26 mouse cellular contexts compared by ENCODE assay signal in genomic region chr10:122961494-122961893, GRCm38 (mm10).
DNase-seq lines count a peak whose midpoint lies in the region; ATAC-seq lines count a peak whose summit lies in the region.
"Had no signal": no experiment of that assay in that cellular context is flagged by ENCODE, and none has a peak within 500 bp of the region (broad histone marks: within the 10 kb centered on the region; RNA-seq: fewer than 3 reads in every experiment).

No protein-coding gene starts in this region.

- no peaks in the 10 kb centered on the region for H3K27me3 ChIP-seq in forebrain, embryonic 14.5 days (replicated peaks; ENCODE audit: control insufficient read depth, insufficient read depth, low read length)
- H3K27me3 ChIP-seq in forebrain, embryonic 11.5 days (ENCODE audit: control insufficient read depth, insufficient read depth, low read length), result no peaks in the 10 kb centered on the region
- no peaks in the 10 kb centered on the region for H3K27me3 ChIP-seq in lung, embryonic 16.5 days (ENCODE audit: control insufficient read depth, insufficient read depth, low read depth, low read length)
- no peaks in the 10 kb centered on the region for H3K27me3 ChIP-seq in limb, embryonic 13.5 days
- H3K27me3 ChIP-seq: midbrain, embryonic 13.5 days had no signal

- peaks cover 10% of the 10 kb centered on the region for H3K4me1 ChIP-seq in forebrain, embryonic 14.5 days (ENCODE audit: control insufficient read depth, insufficient read depth, low read length)
- peaks cover 11% of the 10 kb centered on the region for H3K4me1 ChIP-seq in forebrain, embryonic 11.5 days (replicated peaks; ENCODE audit: control insufficient read depth, insufficient read depth, low read length)
- H3K4me1 ChIP-seq in lung, embryonic 16.5 days (replicated peaks; ENCODE audit: control insufficient read depth, insufficient read depth, low read length), result peaks cover 8% of the 10 kb centered on the region
- peaks cover 33% of the 10 kb centered on the region for H3K4me1 ChIP-seq in limb, embryonic 13.5 days

- H3K9me3 ChIP-seq in forebrain, embryonic 14.5 days (replicated peaks; ENCODE audit: control insufficient read depth, low read length), result no peaks in the 10 kb centered on the region
- H3K9me3 ChIP-seq in forebrain, embryonic 11.5 days (ENCODE audit: control insufficient read depth, low read length), result no peaks in the 10 kb centered on the region
- no peaks in the 10 kb centered on the region for H3K9me3 ChIP-seq in lung, embryonic 16.5 days (ENCODE audit: control insufficient read depth, low read length)
- no peaks in the 10 kb centered on the region; the same call in 1 of the 2 replicates for H3K9me3 ChIP-seq in limb, embryonic 13.5 days
- H3K9me3 ChIP-seq: heart, embryonic 13.5 days; midbrain, embryonic 13.5 days had no signal

- H3K4me2 ChIP-seq in forebrain, embryonic 14.5 days (ENCODE audit: low read length), result no peak overlapping the region
- H3K4me2 ChIP-seq in forebrain, embryonic 11.5 days (ENCODE audit: low read depth, low read length, severe bottlenecking), result no peak overlapping the region
- no peak overlapping the region for H3K4me2 ChIP-seq in lung, embryonic 16.5 days (ENCODE audit: low read depth, low read length)
- no peak overlapping the region for H3K4me2 ChIP-seq in limb, embryonic 13.5 days (replicated peaks)
- H3K4me2 ChIP-seq: midbrain, embryonic 13.5 days had no signal

- peak; percentile 9 for DNase-seq in forebrain, embryonic 14.5 days (ENCODE audit: low spot score)
- no peak for DNase-seq in forebrain, embryonic 11.5 days (ENCODE audit: low spot score)
- peak; percentile 23 to 29 for DNase-seq in layer of hippocampus, postnatal 10 days (ENCODE audit: low spot score in 2 of 2)
- no peak for DNase-seq in layer of hippocampus, postnatal 25 days (ENCODE audit: extremely low spot score in 1 of 2, low spot score in 1 of 2)
- no peak for DNase-seq in lung, postnatal 14 days
- DNase-seq: adrenal gland, adult 8-10 months; cerebellum, adult 2 months; cerebellum, postnatal 14 days; heart, postnatal 14 days; kidney, adult 9 months; kidney, postnatal 10 days; liver; right cerebral cortex, postnatal 4 days; thymus, adult 18-20 months; thymus, postnatal 25 days had no signal

- no peak overlapping the region for H3K27ac ChIP-seq in forebrain, embryonic 14.5 days (ENCODE audit: low read depth, low read length)
- no peak overlapping the region for H3K27ac ChIP-seq in forebrain, embryonic 11.5 days (ENCODE audit: low read depth, low read length)
- H3K27ac ChIP-seq in lung, embryonic 16.5 days (ENCODE audit: low read length), result no peak overlapping the region
- H3K27ac ChIP-seq in limb, embryonic 13.5 days, result no peak overlapping the region
- H3K27ac ChIP-seq: heart, embryonic 13.5 days; hindbrain, embryonic 10.5 days; liver, embryonic 14.5 days; macrophage; midbrain, embryonic 13.5 days; stomach, postnatal 0 days had no signal

- no peak for ATAC-seq in forebrain, embryonic 14.5 days
- ATAC-seq in forebrain, embryonic 11.5 days (replicated peaks; ENCODE audit: low FRiP score), result no peak
- ATAC-seq in lung, embryonic 16.5 days (ENCODE audit: low read depth), result peak; percentile 21; the same call in 1 of the 2 replicates
- no peak for ATAC-seq in limb, embryonic 13.5 days (ENCODE audit: low FRiP score, low read depth)
- ATAC-seq: forebrain, embryonic 16.5 days; intestine, postnatal 0 days; midbrain, embryonic 13.5 days had no signal

- no peak overlapping the region for H3K9ac ChIP-seq in forebrain, embryonic 14.5 days (ENCODE audit: low read length)
- H3K9ac ChIP-seq in forebrain, embryonic 11.5 days (ENCODE audit: low read length), result no peak overlapping the region
- H3K9ac ChIP-seq in lung, embryonic 16.5 days (ENCODE audit: low read length), result no peak overlapping the region
- peak overlapping the region; percentile 43; the same call in 1 of the 2 replicates for H3K9ac ChIP-seq in limb, embryonic 13.5 days
- H3K9ac ChIP-seq: liver, embryonic 14.5 days; midbrain, embryonic 13.5 days had no signal

- no peak overlapping the region for H3K4me3 ChIP-seq in forebrain, embryonic 14.5 days (ENCODE audit: low read depth, low read length)
- no peak overlapping the region for H3K4me3 ChIP-seq in forebrain, embryonic 11.5 days (ENCODE audit: low read depth, low read length)
- H3K4me3 ChIP-seq in lung, embryonic 16.5 days (ENCODE audit: low read length), result no peak overlapping the region
- H3K4me3 ChIP-seq in limb, embryonic 13.5 days, result no peak overlapping the region
- H3K4me3 ChIP-seq: hindbrain, embryonic 10.5 days; midbrain, embryonic 13.5 days had no signal

- WGBS in forebrain, embryonic 14.5 days, result 62% methylated on average over 9 of the region's 9 CpGs
- WGBS in forebrain, embryonic 11.5 days, result 72% methylated on average over 9 of the region's 9 CpGs
- whole genome bisulfite sequencing in lung, embryonic 16.5 days, result 50% methylated on average over 9 of the region's 9 CpGs
- WGBS in limb, embryonic 13.5 days, result 47% methylated on average over 9 of the region's 9 CpGs

- no peaks in the 10 kb centered on the region for H3K36me3 ChIP-seq in forebrain, embryonic 14.5 days (ENCODE audit: control insufficient read depth, insufficient read depth, low read length)
- no peaks in the 10 kb centered on the region for H3K36me3 ChIP-seq in forebrain, embryonic 11.5 days (ENCODE audit: control insufficient read depth, insufficient read depth, low read length)
- no peaks in the 10 kb centered on the region for H3K36me3 ChIP-seq in lung, embryonic 16.5 days (ENCODE audit: control insufficient read depth, insufficient read depth, low read length)
- no peaks in the 10 kb centered on the region for H3K36me3 ChIP-seq in limb, embryonic 13.5 days
- H3K36me3 ChIP-seq: G1E; heart, embryonic 13.5 days; hindbrain, embryonic 10.5 days; midbrain, embryonic 13.5 days had no signal

Comparison
In these comparisons a context has a peak if more than half of its experiments do, and no peak if none do; other contexts are left out.
1. DNase-seq: peak in forebrain, embryonic 14.5 days (single experiment) and layer of hippocampus, postnatal 10 days (2 of 2); none in forebrain, embryonic 11.5 days (single experiment), layer of hippocampus, postnatal 25 days (0 of 2) and lung, postnatal 14 days (single experiment).